Mouse (Mus musculus) cerebellum, adult 18-20 months (tissue): Measurements from ENCODE around the gene Lix1.

Experiments used
- DNase-seq, 2 experiments: peaks; one replicate each; pipeline ENCODE4 v3.0.0; 2021

Gene Lix1

DNA sequence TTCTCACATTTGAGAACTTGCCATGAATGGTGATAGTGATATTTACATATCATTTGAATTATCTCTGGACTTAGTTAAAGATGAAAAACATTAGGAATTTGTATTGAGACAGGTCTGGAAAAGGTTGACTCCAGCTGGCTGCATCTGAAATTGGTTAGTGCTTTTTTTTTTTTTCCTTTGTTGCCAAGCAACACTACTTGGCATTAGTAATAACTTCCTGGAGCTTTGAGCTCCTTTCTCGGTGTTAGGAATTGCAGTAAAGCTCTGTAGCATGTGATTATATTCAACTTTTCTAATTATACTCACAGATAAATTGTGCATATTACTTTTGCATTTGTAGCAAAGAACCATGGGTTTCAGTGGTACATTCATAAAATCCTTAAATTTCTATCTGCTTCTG is 96.4 kb downstream of the Lix1 start:
- no peak for DNase-seq

DNA sequence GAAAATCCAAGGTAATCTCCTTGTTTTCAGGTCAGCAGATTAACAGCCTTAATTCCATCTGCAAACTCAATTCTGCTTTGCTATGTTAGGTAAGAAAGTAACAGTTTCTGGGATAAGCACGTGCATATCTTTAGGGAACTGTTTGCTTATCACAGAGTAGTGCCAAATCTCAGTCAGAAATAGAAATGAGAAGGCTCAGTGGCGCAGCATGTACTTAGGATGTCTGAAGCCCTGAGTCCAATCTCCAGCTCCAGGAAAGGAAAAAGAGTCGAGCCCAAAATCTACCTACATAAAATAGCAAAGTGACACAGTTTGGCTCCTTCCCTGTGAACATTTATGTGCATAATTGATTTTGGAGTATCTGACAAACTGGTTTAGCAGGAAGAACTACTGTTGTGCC is 96.8 kb downstream of the Lix1 start:
- no peak for DNase-seq

DNA sequence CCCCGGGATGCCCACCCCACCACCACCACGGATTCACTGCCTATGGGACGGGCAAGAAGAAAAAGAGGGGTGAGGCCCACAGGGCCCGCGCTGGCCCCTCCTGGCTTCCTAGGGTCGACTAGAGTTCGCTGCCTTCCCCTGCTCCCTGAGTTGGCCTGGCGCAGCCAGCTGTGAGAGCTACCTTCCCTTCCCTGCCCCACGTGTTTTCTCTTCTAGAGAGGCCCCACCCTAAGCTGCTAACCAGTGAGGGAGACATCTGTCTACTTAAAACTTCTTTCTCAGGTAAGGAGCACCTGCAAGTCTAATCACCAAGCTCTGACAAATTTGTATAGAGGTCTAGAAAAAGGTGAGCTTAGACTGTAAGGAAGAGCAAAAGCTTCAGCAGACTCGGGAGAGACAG is 104.2 kb downstream of the Lix1 start:
- no peak for DNase-seq
